Mouse (Mus musculus): ENCODE data around the gene Rgs9.

Rgs9 gene

GRCm38 (mm10) chr11:109244635-109245360 lies 53.1 kb downstream of the Rgs9 start:
- peak; percentile 48 for DNase-seq (ENCODE audit: inconsistent ontology term)

DNA sequence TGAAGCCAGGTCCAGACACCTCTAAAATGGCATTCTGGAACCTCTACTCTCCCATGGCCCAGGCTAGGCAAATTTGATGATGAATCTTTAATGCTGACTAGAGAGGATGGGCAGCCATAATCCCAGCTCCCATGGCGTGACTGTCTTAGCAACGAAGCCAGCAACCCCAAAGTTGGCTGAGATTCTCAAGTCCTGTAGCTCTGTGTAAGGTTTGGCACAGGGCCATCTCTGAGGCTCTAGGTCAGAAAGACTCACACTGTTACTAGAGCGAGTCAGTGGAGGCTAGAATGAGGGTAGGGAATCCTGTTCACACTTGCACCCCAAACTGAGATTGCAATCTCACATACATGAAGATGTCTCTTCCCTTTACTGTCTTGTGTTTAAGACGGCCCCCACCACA lies 57.8 kb downstream of the Rgs9 start:
- peak; percentile 42 for DNase-seq (ENCODE audit: inconsistent ontology term)

DNA sequence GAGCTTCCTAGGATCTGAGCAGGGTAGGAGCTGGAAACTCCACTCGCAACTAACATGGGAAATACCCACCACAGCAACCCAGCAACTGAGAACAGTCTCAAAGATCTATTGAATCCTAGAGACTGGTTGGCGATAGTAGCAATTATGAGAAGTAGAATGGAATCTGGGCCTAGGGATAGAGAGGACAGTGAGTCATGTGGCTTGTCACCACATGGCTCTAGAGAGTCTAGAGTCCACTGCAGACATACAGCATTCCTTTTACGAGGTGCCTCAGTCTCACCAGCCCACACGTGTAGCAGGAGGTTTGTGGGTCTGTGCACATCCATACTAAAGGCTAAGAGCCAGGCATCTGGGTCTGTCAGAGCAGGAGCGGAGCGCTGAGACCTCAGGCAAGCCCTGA lies 59.3 kb downstream of the Rgs9 start:
- DNase-seq (ENCODE audit: inconsistent ontology term) = no peak

DNA sequence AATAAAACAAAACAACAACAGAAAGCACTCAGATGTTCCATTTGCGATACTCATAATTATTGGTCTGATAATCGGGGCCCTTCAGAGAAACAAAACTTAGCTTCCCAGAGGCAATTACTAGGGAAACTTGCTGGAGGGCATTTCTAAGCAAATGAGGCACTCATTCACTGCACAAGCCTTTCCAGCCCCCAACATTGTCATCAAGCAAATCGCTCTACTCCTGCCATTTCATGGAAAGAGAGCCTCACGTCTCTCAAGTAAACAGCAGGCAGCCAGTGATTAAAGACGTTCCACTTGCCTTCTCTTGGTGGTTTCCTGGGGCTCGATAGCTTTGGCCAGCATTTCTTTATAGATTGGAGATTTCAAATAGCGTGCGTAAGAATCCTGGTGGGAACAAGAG lies 60.1 kb downstream of the Rgs9 start:
- no peak for DNase-seq (ENCODE audit: inconsistent ontology term)

DNA sequence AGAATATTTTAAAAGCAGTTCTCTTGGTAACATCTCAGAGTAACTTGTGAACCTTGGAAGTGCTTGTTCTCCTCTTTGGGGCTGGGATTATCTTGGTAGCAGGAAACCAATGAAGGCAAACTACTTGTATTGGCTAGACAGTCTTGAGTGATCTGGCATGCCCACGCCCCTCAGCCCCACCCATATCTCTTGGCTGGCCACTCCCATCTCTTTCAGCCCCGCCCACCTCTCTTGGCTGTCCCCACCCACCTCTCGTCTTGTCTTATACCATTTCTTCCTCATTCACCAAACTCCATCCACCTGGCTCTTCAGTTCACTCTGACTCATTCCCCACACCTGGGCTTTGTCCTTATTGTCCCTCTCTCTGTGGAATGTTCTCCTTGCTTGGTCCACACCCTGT lies 64.3 kb downstream of the Rgs9 start:
- DNase-seq (ENCODE audit: inconsistent ontology term) = no peak

- DNase-seq (ENCODE audit: inconsistent ontology term) = peak; percentile 14
Observed at GRCm38 (mm10) chr11:109232811-109233210, 65.1 kb downstream of the Rgs9 start.

DNA sequence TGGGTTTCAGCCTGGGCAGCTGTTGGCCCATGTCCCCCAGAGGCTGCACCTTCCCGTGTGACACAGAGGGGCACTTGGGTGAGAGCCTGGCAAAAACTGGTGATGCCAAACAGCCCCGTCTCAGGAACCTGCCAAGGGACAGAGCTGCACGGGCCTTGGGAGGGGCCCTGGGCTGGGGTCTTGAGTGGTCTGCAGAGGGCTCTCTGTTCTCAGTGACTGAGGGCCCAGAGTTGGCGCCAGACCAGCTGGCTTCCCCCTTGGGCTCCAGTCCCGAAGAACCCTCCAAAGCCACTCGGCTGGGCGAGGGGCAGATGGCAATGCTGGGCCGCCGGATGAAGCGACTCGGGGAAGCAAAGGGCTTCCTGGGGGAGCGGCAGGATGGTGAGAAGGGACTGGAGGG lies 70.8 kb downstream of the Rgs9 start:
- DNase-seq (ENCODE audit: inconsistent ontology term) = no peak

- DNase-seq (ENCODE audit: inconsistent ontology term) = peak; percentile 19
Observed at GRCm38 (mm10) chr11:109221209-109222007, 76.5 kb downstream of the Rgs9 start.

- no peak for DNase-seq (ENCODE audit: inconsistent ontology term)
Observed at GRCm38 (mm10) chr11:109218722-109219430, 79.1 kb downstream of the Rgs9 start.

GRCm38 (mm10) chr11:109217827-109218536 lies 79.9 kb downstream of the Rgs9 start:
- DNase-seq (ENCODE audit: inconsistent ontology term) = no peak

DNA sequence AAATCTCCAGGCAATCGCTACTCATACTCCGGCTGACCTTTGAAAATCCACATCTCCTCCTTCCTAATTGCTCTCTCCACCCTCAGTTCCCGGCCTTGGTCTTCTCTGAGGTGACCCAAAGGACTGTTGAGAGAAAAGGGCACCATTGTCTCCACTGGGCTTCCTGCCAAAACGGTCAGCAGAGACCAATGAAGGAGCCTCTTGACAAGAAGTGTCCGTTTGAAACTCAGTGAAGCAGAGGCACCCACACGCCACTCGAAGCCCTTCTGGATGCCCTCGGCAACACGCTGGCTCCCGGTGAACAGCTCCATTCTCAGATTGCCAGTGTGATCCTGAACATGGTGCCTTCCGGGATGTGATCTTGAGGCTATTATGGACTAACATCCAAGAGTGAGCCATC lies 87.2 kb downstream of the Rgs9 start:
- peak; percentile 80 for DNase-seq (ENCODE audit: inconsistent ontology term)

- no peak for DNase-seq (ENCODE audit: inconsistent ontology term)
Observed at GRCm38 (mm10) chr11:109210341-109210740, 87.6 kb downstream of the Rgs9 start.

- no peak for DNase-seq (ENCODE audit: inconsistent ontology term)
Observed at GRCm38 (mm10) chr11:109206732-109207131, 91.2 kb downstream of the Rgs9 start.

DNA sequence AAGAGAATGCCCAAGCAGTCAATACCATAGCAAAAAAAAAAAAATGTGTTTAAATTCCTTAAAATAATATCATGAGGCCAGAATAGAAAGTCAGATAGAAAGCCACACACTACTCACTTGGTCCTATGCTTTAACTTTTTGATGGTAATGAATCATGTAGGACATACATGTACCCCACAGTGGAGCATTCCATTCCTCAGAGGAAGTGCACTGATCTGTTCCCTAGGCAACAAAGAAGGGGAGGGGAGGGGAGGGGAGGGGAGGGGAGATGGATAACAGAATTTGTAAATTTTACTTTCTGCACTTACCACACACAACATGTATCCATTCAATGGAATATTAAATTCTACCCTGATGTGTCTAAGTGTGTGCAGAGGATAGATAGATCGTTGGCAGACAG lies 91.9 kb downstream of the Rgs9 start:
- no peak for DNase-seq (ENCODE audit: inconsistent ontology term)

DNA sequence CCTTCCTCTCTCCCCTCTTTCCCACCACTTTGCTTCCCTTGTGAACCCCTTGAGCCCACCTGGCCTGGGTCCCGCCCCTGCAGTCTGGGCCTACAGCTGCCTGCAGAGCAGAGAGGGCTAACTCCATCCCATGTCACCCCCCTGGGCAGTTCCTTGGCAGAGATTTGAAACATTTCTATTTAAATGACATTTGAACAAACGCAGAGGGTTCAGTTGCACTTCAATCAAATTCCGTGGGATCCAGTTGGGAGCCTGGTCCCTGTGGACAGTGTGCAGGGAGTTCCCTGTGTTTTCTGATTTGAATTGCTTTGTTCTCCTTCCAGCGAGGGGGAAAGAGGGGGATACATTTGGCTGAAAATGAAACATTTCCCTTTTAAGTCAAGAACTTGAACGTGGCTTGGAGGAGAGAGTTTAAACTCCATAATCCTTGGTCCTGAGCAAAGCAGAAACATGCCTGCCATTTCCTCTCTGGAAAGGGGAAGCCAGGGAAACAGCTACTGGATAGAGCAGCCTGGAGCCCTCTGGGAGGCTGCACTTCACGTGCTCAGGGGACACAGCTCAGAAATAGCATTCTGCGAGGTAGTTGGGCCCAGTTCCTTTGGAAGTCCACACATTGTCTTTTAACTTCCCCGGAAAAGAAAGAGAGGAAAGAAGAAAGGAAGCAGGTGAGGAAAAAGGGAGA lies 98.2 kb downstream of the Rgs9 start:
- no peak for DNase-seq (ENCODE audit: inconsistent ontology term)

DNA sequence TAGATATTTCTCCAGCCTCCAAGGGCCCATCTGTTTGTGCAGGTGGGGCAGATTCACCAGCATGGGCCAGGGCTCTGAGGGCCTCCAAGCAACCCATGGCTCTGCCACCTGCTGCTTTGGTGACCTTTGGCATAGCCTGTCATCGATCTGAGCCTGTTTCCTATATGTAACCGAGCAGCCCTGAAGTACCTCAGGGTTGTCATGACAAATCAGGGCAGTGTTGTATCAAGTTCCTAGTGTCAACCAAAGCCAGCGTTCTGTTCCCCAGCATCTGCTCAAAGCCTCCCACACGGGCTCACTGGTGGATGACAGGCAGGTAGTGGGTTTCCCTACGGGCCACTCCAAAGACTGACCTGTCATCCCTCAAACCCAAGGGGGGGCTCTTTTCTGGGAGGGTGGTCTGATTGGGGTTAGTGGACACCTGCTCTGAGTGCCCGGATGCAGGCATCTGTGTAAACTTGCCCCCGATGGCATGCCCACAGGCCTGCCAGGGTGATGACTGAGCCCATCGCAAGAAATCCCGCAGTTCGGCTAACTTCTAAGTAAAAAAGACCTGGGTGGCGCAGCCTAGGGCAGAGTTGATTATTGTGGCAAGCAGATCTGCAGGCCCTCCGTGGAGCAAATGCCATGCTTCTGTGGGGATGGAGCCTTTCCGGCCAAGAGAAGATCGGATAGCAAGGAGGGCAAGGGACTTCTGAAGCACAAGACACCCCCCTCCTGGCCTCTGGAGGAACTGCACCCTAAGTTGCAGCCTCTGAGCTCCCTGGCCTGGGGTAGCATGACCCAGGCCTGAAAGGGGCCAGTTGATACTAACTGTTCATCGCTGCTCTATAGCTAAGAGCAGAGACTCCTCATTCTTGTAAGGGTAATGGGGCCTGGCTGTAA lies 105.0 kb downstream of the Rgs9 start:
- DNase-seq (ENCODE audit: inconsistent ontology term) = peak; percentile 81

- DNase-seq (ENCODE audit: inconsistent ontology term) = no peak
Observed at GRCm38 (mm10) chr11:109188235-109188634, 109.7 kb downstream of the Rgs9 start.

DNA sequence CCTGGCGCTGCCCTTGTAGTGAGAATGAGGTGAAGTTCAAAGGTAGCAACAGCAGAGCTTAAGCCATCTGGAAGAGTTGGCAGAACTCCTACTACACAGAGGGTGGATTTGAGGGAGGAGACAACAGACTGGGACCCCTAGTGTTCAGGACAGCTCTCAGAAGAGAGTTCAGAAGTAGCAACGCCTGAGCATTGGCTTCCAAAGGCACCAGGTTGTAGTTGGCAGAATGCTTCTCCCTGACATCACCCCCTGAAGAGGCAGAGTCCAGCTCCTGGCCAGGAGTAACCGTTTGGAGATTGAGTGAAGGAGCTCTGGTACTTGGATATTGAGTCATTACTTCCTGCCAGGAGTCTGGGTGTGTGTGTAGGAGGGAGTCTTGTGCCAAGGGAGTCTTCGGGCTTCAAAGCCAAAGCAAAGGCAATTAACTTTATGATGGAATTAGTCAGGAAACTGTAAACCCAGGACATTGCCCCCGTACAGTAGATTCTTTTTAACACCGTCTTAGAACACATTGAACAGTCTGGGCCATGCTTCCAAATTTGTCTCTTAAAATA lies 110.2 kb downstream of the Rgs9 start:
- DNase-seq (ENCODE audit: inconsistent ontology term) = no peak

DNA sequence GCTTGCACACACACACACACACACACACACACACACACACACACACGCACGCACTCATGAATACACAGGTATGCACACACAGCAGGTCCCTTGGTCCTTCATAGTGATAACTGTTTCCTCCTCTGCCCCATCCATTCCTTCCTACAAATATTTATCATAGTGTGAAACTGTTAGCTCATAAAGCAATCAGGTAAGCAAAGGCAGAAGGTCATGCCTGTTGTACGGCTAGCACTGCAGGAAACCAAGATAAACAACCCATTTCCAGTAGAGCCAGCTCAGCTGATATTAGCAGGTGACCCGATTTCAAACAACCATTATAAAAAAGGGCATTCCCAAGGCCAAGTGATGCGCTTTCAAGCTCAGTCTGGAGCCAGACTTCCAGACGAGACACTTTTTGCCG lies 116.8 kb downstream of the Rgs9 start:
- no peak for DNase-seq (ENCODE audit: inconsistent ontology term)

DNA sequence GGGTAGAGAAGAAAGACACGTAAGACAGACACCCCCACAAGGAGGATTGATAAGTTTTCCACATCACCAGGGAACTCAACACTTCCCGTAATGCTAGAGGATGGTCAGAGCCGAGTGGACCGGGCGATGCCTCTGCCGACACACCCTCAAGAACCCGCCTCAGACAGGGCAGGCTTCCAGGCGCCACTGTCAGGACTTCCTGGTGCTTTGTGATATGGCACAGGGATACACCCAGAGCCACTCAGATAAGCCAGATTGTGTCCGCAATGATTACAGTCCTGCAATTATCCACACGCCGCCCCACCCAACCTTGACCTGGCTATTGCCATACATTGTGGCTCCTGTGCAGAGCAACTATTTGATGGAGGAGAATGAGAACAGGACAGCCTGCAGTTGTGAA lies 117.6 kb downstream of the Rgs9 start:
- no peak for DNase-seq (ENCODE audit: inconsistent ontology term)
